Mouse (Mus musculus): ENCODE results near the gene Syndig1l.

DNA sequence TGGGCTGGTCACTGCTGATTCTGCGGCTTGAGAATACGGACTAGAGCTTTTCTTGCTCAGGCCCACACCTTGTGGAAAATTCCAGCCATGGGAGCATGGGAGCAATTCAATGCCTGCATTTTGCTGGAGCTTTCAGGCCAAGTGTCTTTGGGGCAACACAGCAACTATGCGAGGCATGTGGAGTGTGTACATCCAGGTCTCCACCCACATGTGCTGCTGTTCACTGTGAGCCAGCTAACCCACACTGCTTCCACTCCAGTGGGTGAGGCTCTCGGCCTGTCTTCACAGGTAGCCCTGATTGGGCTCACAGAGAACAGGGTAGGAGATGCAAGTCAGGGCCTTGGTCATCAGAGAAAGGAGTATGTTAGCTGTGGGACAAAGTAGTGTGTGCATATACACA, 9.2 kb upstream of the Syndig1l start:
- TF ChIP-seq CTCF (IDR thresholded peaks at IDR 0.05; ENCODE audit: control insufficient read depth, insufficient read depth, low read length) (no peak), POLR2A (IDR thresholded peaks at IDR 0.05; ENCODE audit: borderline replicate concordance, control insufficient read depth, low read depth, low read length) (no peak)
